Mouse (Mus musculus) heart, embryonic 13.5 days (tissue): ENCODE data around the gene Calr. TPM values are rescaled to one million over a fixed set of nuclear protein-coding genes. Genes with fewer than 3 reads are reported as not detected.

ENCODE experiments used
- ATAC-seq: fragments of 200-750 bp; cut with Nextera tagmentation; 2 replicates; pipeline ENCODE4 v1.8.0; 2017; ENCODE audit warnings: moderate TSS enrichment; ENCODE audit not compliant: insufficient number of reproducible peaks, low FRiP score, low TSS enrichment; ENCODE audit errors: extremely low read depth
- H3K27ac ChIP-seq: fragments of 300-500 bp; sonication (generic); replicated peaks from 2 replicates; pipeline ENCODE4 v1.5.1; 2015; ENCODE audit warnings: moderate library complexity, mild to moderate bottlenecking, inconsistent platforms
- H3K27me3 ChIP-seq: fragments of 300-500 bp; sonication (generic); replicated peaks from 2 replicates; pipeline ENCODE4 v1.6.1; 2015; ENCODE audit warnings: mild to moderate bottlenecking, inconsistent platforms
- H3K36me3 ChIP-seq: fragments of 300-500 bp; sonication (generic); 2 replicates; pipeline ENCODE4 v1.6.1; 2015; ENCODE audit warnings: mild to moderate bottlenecking, inconsistent platforms
- H3K4me1 ChIP-seq: fragments of 300-500 bp; sonication (generic); 2 replicates; pipeline ENCODE4 v1.6.1; 2015; ENCODE audit warnings: inconsistent platforms
- H3K4me2 ChIP-seq: fragments of 300-500 bp; sonication (generic); 2 replicates; pipeline ENCODE4 v1.6.1; 2015; ENCODE audit warnings: inconsistent platforms, mild to moderate bottlenecking, moderate library complexity
- H3K4me3 ChIP-seq: fragments of 300-500 bp; sonication (generic); 2 replicates; pipeline ENCODE4 v1.5.1; 2015; ENCODE audit warnings: moderate library complexity, mild to moderate bottlenecking, inconsistent platforms
- H3K9ac ChIP-seq: fragments of 300-500 bp; sonication (generic); 2 replicates; pipeline ENCODE4 v1.6.1; 2015; ENCODE audit warnings: inconsistent platforms, mild to moderate bottlenecking, moderate library complexity
- H3K9me3 ChIP-seq: fragments of 300-500 bp; sonication (generic); 2 replicates; pipeline ENCODE4 v1.6.1; 2016; ENCODE audit warnings: inconsistent platforms
- WGBS: fragments of 180-500 bp; shearing (Covaris S2); methylation state at CpG from one replicate; pipeline ENCODE4 v1.1.7; 2015; ENCODE audit warnings: mixed read lengths; 5-methylcytosine and 5-hydroxymethylcytosine counted together
- polyA plus RNA-seq: library from polyadenylated mRNA; unstranded; fragments of >200 nt; fragmentation: Nextera tagmentation; extraction: Ambion mirVana; gene quantifications from 2 replicates; pipeline ENCODE4 v1.2.1, GENCODE M21; 2015

The Calr gene
- polyA plus RNA-seq, 1 experiment from 2014 or later = 711 TPM

DNA sequence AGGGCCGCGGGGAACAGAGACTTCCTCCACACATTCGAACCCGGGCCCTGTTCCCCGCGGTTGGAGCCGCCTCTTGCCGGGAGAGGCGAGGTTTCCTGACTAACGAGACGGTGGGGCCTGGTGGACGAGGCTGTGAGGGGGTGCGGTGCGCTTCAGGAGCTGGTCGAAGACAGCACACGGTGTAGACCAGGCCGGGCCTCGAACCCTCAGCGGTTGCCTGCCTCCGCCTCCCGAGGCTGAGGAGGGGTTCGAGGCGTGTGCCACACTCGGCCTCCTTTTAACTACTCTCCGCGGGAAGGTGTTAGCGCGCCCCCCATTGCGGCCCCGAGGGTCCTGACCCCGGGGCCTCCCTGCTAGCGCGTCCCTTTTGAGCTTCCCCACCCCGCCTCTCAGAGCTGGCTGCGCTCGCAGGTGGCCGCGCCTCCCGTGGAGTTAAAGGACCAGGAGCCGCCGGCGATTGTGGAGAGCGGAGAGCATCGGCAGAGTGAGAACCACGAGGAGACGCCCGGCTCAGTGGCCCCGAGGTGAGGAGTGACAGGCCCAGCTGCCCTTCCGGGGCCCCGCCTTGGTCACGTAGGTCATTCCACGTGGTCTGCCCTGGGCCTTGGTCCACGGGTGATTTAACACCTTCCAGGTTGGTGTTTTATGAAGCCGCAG is 25.7 kb upstream of the Calr start:
- Histone ChIP-seq H3K9me3 (no peaks in the 10 kb centered on the region), H3K4me3 (peak overlapping the region; percentile 59), H3K36me3 (peaks cover 28% of the 10 kb centered on the region), H3K27ac (no peak overlapping the region), H3K9ac (peak overlapping the region; percentile 80), H3K4me1 (peaks cover 16% of the 10 kb centered on the region), H3K27me3 (no peaks in the 10 kb centered on the region), H3K4me2 (peak overlapping the region; percentile 98)
- WGBS = 3% methylated on average over 54 of the region's 54 CpGs
- ATAC-seq = peak; percentile 38; the same call in 1 of the 2 replicates

DNA sequence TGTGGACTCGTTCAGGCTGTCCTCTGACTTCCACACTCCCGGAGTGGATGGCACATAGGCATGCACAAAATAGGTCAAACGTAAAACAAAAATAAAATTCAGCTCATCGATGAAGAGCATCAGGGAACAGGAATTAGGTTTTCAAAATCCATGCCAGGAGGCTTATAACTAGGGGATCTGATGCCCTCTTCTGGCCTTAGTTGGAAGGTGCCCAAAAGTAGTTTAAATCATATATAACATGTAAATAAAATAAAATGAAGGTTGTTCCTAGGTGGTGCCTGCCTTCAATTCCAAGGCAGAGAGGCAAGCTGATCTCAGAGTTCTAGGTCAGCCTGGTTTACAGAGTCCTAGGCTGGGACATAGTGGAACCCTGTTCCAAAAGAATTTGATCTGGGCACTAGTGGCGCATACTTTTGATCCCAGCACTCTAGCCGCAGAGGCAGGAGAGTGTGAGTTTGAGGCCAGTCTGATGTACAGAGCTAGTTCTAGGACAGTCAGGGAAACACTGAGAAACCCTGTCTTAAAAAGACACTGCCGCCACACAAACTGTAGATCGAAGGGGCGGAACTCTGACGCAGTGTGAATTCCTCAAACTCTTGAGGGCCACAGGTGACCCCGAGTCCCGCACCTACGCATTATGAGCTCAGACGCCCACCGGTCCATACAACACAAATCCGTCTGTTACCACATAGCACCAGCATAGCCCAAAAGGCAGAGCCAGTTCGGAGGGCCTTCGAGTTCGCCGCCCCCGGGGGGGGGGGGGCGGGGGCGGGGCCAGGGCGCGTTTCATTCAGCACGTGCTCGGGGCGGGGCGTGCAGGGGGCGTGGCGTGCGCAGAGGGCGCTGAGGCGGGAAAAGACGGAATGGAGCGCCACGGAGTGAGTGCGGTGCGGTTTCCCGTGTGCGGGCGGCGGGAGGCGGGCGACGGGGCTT is 24.9 kb upstream of the Calr start, which contains the start of gene Syce2:
Syce2 (plus strand) TSS at position 736 of the 933 bp plus-strand sequence.
- H3K4me3 ChIP-seq = peak within 1 kb of the TSS; percentile 59
- no peaks in the 10 kb centered on the region for H3K9me3 ChIP-seq
- 11% methylated on average over 44 of the region's 46 CpGs for WGBS
- no peaks in the 10 kb centered on the region for H3K27me3 ChIP-seq
- no peak within 1 kb of the TSS for H3K27ac ChIP-seq
- H3K36me3 ChIP-seq = peaks cover 36% of the 10 kb centered on the region
- peak; percentile 72 for ATAC-seq
- H3K9ac ChIP-seq = peak within 1 kb of the TSS; percentile 80
- H3K4me2 ChIP-seq = peak within 1 kb of the TSS; percentile 98
- peaks cover 16% of the 10 kb centered on the region for H3K4me1 ChIP-seq

DNA sequence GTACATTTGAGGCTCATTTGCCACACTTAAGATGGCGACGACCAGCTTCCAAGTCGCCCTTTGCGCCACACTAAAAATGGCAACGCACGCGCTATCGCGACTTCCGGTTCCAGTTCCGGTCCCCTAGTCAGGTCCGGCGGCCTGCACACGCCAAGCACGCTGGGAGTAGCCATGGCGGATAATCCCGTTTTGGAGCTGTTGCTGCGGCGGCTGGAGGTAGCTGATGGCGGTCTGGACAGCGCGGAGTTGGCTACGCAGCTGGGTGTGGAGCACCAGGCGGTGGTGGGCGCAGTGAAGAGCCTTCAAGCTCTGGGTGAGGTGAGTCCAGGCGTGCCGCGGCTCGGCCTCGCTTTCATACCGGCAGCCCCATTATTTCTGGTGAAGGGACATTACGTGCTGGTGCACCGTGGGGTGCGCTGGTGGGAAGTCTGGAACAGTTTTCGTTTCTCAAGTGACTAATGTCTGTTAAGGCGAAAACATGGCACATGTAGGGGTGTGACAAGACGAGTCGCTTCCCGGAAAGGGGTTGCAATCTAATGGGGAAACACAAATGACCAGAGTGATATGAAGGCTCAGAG is 10.2 kb upstream of the Calr start, which contains the start of gene Farsa:
Farsa (plus strand) TSS at position 126 of the 578 bp plus-strand sequence.
- H3K27me3 ChIP-seq = no peaks in the 10 kb centered on the region
- H3K9ac ChIP-seq = peak within 1 kb of the TSS; percentile 97
- peak within 1 kb of the TSS; percentile 94 for H3K4me3 ChIP-seq
- under 1% methylated on average over 39 of the region's 39 CpGs for WGBS
- peak within 1 kb of the TSS; percentile 77 for H3K4me2 ChIP-seq
- peaks cover 13% of the 10 kb centered on the region for H3K4me1 ChIP-seq
- peak within 1 kb of the TSS; percentile 85 for H3K27ac ChIP-seq
- ATAC-seq = peak; percentile 75
- no peaks in the 10 kb centered on the region for H3K9me3 ChIP-seq
- H3K36me3 ChIP-seq = peaks cover 25% of the 10 kb centered on the region

DNA sequence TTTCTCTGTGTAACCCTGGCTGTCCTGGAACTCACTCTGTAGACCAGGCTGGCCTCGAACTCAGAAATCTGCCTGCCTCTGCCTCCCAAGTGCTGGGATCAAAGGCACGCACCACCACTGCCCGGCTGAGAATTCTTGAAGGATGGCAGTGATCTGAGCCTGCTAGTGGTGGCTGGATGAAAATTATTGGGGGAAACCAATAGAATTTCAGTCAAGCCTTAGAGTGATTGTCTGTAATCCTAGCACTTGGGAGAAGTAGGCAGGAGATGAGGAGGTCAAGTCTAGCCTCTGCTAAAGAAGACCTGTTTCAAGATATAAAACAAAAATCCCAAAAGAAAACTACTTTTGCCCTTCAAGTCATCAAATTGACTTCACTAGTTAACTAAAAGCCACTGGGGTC is 9.7 kb upstream of the Calr start:
- peak overlapping the region; percentile 94; the same call in 1 of the 2 replicates for H3K4me3 ChIP-seq
- 84% methylated on average over 3 of the region's 3 CpGs for WGBS
- H3K27ac ChIP-seq = no peak overlapping the region
- peak overlapping the region; percentile 77 for H3K4me2 ChIP-seq
- ATAC-seq = no peak
- H3K36me3 ChIP-seq = peaks cover 20% of the 10 kb centered on the region
- no peak overlapping the region for H3K9ac ChIP-seq
- H3K27me3 ChIP-seq = no peaks in the 10 kb centered on the region
- no peaks in the 10 kb centered on the region for H3K9me3 ChIP-seq
- peaks cover 13% of the 10 kb centered on the region for H3K4me1 ChIP-seq

DNA sequence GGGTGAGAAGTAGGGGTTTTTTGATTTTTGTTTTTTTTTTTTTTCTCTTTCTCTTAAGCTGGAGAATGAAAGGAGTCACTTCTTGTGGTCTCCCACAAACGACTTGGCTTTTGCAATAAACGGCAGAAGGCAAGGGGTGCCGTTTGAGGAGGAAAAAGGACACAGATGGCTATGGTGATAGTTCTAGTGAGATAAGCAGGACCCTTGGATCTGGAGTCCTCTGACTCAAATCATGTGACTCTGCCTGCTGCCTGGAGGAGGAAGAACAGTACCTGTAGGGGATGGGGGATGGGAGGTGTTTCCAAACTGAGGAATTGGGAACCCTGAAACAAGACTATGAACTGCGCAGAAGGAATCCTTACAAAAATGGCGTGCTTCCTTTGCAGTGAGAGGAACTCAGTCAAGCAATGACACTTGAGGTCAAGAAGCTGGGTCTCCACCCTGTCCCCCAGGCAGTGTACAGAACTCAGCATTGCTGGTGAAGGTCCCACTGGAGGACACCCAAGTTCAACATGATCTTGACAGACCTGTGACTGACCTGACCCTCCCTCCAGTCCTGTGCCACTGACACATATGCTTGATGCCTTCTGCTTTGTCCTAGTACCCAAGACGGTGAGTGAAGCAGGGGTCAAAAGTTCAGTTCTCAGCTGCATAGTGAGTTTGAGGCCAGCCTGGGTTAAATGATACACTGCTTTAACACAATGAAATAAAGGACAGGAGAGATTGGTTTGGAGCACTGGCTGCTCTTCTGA is 1.1 kb upstream of the Calr start:
- peaks cover 30% of the 10 kb centered on the region for H3K36me3 ChIP-seq
- no peaks in the 10 kb centered on the region for H3K27me3 ChIP-seq
- H3K27ac ChIP-seq = peak overlapping the region; percentile 92
- H3K4me1 ChIP-seq = peaks cover 37% of the 10 kb centered on the region
- peak overlapping the region; percentile 91 for H3K9ac ChIP-seq
- H3K4me3 ChIP-seq = peak overlapping the region; percentile 97
- no peak for ATAC-seq
- no peaks in the 10 kb centered on the region for H3K9me3 ChIP-seq
- WGBS = 33% methylated on average over 6 of the region's 6 CpGs
- peak overlapping the region; percentile 87 for H3K4me2 ChIP-seq

- Histone ChIP-seq H3K4me1 (peaks cover 48% of the 10 kb centered on the region), H3K4me3 (peak overlapping the region; percentile 97), H3K36me3 (peaks cover 46% of the 10 kb centered on the region), H3K9me3 (no peaks in the 10 kb centered on the region), H3K9ac (peak overlapping the region; percentile 98), H3K27ac (peak overlapping the region; percentile 84), H3K4me2 (peak overlapping the region; percentile 92), H3K27me3 (no peaks in the 10 kb centered on the region)
- under 1% methylated on average over 30 of the region's 30 CpGs for WGBS
- peak; percentile 5; the same call in 1 of the 2 replicates for ATAC-seq
These were observed 526 bp downstream of the Calr start for GRCm38 (mm10) chr8:84846094-84846721.

DNA sequence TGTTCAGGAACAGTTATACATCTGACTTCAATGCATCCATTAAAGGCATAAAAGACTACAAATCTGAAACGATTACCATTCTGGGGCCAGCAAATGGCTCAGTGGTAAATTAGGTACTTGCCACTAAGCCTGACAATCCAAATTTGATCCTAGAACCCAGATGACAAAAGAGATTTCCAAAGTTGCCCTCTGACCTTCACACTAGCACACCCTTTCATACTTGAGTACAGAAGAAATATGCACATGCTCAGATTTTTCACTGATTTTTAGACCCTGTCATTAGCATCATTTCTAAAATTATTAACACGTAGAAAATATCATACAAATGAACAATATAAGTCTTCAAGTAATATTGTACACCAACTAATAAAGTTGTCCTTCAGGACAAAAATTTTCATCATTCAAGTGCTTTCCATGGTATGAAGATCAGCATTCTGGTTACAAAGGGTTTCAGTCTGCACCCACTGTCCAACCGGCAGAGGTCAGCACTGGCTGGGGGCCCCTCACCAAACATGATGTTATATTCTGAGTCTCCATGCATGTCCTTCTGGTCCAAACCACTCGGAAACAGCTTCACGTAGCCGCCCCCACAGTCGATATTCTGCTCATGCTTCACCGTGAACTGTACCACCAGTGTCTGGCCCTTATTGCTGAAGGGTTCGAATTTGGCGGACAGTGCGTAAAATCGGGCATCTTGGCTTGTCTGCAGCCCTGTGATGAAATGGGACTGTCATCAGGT is 1.2 kb downstream of the Calr start:
- peak overlapping the region; percentile 98 for H3K9ac ChIP-seq
- H3K27ac ChIP-seq = peak overlapping the region; percentile 84
- H3K4me1 ChIP-seq = peaks cover 48% of the 10 kb centered on the region
- peak overlapping the region; percentile 97 for H3K4me3 ChIP-seq
- ATAC-seq = no peak
- H3K27me3 ChIP-seq = no peaks in the 10 kb centered on the region
- 11% methylated on average over 12 of the region's 12 CpGs for WGBS
- no peaks in the 10 kb centered on the region for H3K9me3 ChIP-seq
- peaks cover 48% of the 10 kb centered on the region for H3K36me3 ChIP-seq
- H3K4me2 ChIP-seq = peak overlapping the region; percentile 92

DNA sequence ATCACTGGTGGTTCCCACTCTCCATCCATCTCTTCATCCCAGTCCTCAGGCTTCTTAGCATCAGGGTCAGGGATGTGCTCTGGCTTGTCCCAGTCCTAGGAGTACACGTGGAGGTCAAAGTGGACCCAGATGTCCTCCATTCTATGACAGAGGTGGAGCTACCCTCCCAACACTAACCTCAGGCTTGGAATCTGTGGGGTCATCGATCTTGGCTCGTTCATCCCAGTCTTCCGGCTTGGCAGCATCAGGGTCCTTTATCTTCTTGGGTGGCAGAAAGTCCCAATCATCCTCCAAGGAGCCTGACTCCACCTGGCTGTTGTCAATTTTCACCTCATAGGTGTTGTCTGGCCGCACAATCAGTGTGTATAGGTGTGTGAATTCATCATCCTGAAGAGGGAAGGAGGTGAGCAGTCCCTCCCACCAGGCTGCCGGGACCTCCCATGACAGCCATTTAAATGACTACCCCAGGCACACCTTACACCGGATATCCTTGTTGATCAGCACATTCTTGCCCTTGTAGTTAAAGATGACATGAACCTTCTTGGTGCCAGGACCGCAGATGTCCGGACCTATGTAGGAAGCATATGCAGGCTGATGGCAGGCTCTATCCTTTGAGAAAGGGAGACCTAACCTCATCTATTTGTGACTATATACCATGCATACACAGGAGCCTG is 2.2 kb downstream of the Calr start:
- H3K4me2 ChIP-seq = peak overlapping the region; percentile 92
- peak overlapping the region; percentile 98 for H3K9ac ChIP-seq
- peak overlapping the region; percentile 97 for H3K4me3 ChIP-seq
- H3K36me3 ChIP-seq = peaks cover 48% of the 10 kb centered on the region
- peaks cover 51% of the 10 kb centered on the region for H3K4me1 ChIP-seq
- 78% methylated on average over 9 of the region's 9 CpGs for WGBS
- H3K9me3 ChIP-seq = no peaks in the 10 kb centered on the region
- ATAC-seq = no peak
- H3K27ac ChIP-seq = no peak overlapping the region
- no peaks in the 10 kb centered on the region for H3K27me3 ChIP-seq

DNA sequence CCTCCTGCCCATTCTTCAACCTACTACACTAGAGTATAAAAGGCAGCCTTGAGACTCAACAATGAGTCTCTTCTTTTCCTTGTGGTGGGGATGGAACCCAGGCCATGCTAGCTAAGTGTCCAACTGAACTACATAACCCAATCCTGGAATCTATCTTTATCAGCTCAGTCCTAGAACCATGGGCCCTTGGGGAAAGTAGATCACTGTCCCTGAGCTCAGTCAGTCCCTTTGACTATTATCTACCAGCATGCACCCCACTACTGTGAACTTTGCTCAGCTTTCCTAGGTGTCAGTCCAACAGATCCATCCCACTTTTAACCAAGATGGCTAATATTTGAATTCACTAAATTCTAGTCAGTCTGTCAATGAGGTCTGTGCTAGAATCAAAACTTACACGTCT is 5.2 kb downstream of the Calr start:
- WGBS = 64% methylated on average over 1 of the region's 1 CpGs
- no peak overlapping the region for H3K9ac ChIP-seq
- no peak overlapping the region for H3K4me3 ChIP-seq
- no peak for ATAC-seq
- H3K4me2 ChIP-seq = no peak overlapping the region
- H3K9me3 ChIP-seq = no peaks in the 10 kb centered on the region
- peak overlapping the region; percentile 92 for H3K27ac ChIP-seq
- no peaks in the 10 kb centered on the region for H3K27me3 ChIP-seq
- peaks cover 59% of the 10 kb centered on the region for H3K4me1 ChIP-seq
- H3K36me3 ChIP-seq = peaks cover 77% of the 10 kb centered on the region
